Mouse (Mus musculus): ENCODE results near the gene Rars2. TPM values are rescaled to one million over a fixed set of nuclear protein-coding genes. Genes with fewer than 3 reads are reported as not detected.

The Rars2 gene
- total RNA-seq, 2 experiments from 2014 or later, result 39.8 to 60.1 TPM

Other genes starting within 250 kb of the Rars2 start
- 48.9 and 56.4 TPM in 2 replicates for gene Akirin2, start 64.0 kb upstream of the Rars2 start, total RNA-seq (2015)
- 43.6 and 45.2 TPM in 2 replicates for gene Akirin2, start 64.0 kb upstream of the Rars2 start, total RNA-seq (2017)
- 160 TPM in 2 replicates for gene Orc3, start within 50 bp of the Rars2 start, total RNA-seq (2015)
- gene Orc3, start within 50 bp of the Rars2 start, total RNA-seq (2017), result 112 and 121 TPM in 2 replicates
- gene Slc35a1, start 72.5 kb downstream of the Rars2 start, total RNA-seq (2015), result 24.3 and 26.6 TPM in 2 replicates
- gene Slc35a1, start 72.5 kb downstream of the Rars2 start, total RNA-seq (2017), result 25.8 and 26.8 TPM in 2 replicates
- not detected in 2 replicates for gene Cfap206, start 115.2 kb downstream of the Rars2 start, total RNA-seq (2015)
- gene Cfap206, start 115.2 kb downstream of the Rars2 start, total RNA-seq (2017), result not detected in 2 replicates
- not detected in 2 replicates for gene Gm136, start 141.3 kb downstream of the Rars2 start, total RNA-seq (2015)
- not detected in 2 replicates for gene Gm136, start 141.3 kb downstream of the Rars2 start, total RNA-seq (2017)
- gene Smim8, start 163.5 kb downstream of the Rars2 start, total RNA-seq (2015), result 21.0 and 32.8 TPM in 2 replicates
- gene Smim8, start 163.5 kb downstream of the Rars2 start, total RNA-seq (2017), result 15.6 and 17.4 TPM in 2 replicates

All from megakaryocyte progenitor cell, adult 5-6 weeks (primary cell).